Mouse (Mus musculus) embryonic fibroblast, embryonic 13.5 days (primary cell): ENCODE measurements around the gene Pde4d.

Experiments
- CTCF ChIP-seq: IDR thresholded peaks from 2 replicates; pipeline ENCODE4 v1.5.1; 2011; ENCODE audit warnings: mild to moderate bottlenecking, control low read depth, low read length, moderate library complexity, borderline replicate concordance; ENCODE audit not compliant: insufficient read depth
- POLR2A ChIP-seq: IDR thresholded peaks from 2 replicates; pipeline ENCODE4 v1.6.1; 2011; ENCODE audit warnings: low read depth, mild to moderate bottlenecking, control low read depth, low read length, moderate library complexity

DNA sequence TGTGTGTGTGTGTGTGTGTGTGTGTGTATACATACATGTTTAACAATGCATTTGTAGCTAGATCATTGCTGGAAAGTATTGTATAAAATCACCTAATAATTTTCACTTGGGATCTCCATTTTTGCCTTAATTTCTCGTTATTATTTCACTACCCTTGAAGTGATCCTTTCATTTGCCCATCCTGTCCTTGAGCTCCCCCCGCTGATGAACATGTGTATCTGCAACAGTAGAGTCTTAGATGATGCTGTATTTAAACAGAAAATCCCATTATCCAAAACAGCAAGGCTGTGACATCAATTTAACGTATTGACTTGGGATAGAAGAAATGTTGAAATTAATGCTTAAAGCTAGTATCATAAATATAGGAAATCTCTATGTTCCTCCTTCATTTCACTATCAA, 1069.7 kb downstream of the Pde4d start:
- TF ChIP-seq CTCF (no peak), POLR2A (no peak)
